Mouse (Mus musculus): Measurements from ENCODE around the gene Rhov. TPM values are rescaled to one million over a fixed set of nuclear protein-coding genes. Genes with fewer than 3 reads are reported as not detected.

Rhov gene
- polyA plus RNA-seq, 1 experiment: 0.35 TPM

DNA sequence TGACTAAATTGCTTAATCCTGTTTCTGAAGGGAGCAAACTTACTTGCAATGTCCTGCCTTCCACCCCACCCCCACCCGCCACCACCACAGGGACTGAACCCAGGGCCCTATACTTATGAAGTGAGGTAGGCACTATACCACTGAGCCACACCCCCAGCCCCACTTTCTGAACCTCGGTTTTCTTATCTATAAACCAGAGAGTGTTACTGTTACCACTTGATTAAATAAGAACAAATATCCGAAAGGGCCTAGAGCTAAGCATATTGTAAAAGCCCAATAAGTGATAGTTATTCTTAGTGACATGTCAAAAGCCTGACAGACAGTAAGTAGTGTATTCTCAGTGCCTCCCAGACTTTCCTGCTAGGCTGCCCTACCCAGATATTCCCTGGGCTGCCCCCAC lies 33.3 kb upstream of the Rhov start:
- H3K36me3 ChIP-seq (ENCODE audit: control insufficient read depth, insufficient read depth): no peaks in the 10 kb centered on the region
- H3K27me3 ChIP-seq (ENCODE audit: control insufficient read depth, insufficient read depth, insufficient read length): no peaks in the 10 kb centered on the region
- H3K4me2 ChIP-seq (ENCODE audit: low read depth): no peak overlapping the region
- H3K79me2 ChIP-seq (ENCODE audit: control insufficient read depth, insufficient read depth): no peaks in the 10 kb centered on the region
- no peak overlapping the region for H3ac ChIP-seq (ENCODE audit: control insufficient read depth, insufficient read length)
- H3K4me3 ChIP-seq: no peak overlapping the region
- TF ChIP-seq REST (IDR thresholded peaks at IDR 0.05; ENCODE audit: insufficient read depth, insufficient read length) (no peak), TCF3 (IDR thresholded peaks at IDR 0.05; ENCODE audit: insufficient read length, low read depth) (no peak), MAX (IDR thresholded peaks at IDR 0.05; ENCODE audit: low read depth) (no peak), E2F4 (IDR thresholded peaks at IDR 0.05; ENCODE audit: insufficient read depth) (no peak), CEBPB (IDR thresholded peaks at IDR 0.05; ENCODE audit: insufficient read depth, poor library complexity, severe bottlenecking) (no peak), POLR2AphosphoS2 (IDR thresholded peaks at IDR 0.05; ENCODE audit: insufficient read length, low read depth) (no peak), SRF (IDR thresholded peaks at IDR 0.05; ENCODE audit: control insufficient read depth, insufficient read length, low read depth) (no peak), TCF12 (IDR thresholded peaks at IDR 0.05; ENCODE audit: insufficient read depth, poor library complexity, severe bottlenecking) (no peak), MYOG (IDR thresholded peaks at IDR 0.05; ENCODE audit: control insufficient read depth in 1 of 3, insufficient read depth in 1 of 3, insufficient read length in 2 of 3, low read depth in 2 of 3) (no peak), USF1 (IDR thresholded peaks at IDR 0.05; ENCODE audit: low read depth) (no peak), POLR2A (IDR thresholded peaks at IDR 0.05; ENCODE audit: insufficient read length, low read depth) (no peak), MYOD1 (IDR thresholded peaks at IDR 0.05; ENCODE audit: control insufficient read depth in 1 of 3, insufficient read length in 2 of 3, low read depth in 2 of 3) (no peak)

DNA sequence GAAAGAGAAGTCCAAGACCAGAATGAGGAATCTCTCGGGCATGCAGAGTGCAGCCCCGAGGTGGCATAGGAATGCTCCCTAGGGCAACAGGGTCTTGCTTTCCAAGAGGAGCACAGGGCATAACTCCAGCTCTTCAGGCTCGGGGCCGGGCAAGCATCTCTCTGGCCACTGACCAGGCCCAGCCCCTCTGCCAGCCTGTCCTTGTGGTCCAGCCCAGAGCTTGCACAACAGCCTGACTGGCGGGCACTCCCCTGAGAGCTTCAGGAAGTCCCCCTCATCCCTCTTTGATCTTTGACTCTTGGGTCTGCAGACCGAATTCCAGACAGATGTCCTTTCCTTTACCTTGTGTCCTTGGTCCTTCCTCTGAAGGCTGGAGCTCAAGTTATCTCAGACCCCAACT lies 31.8 kb upstream of the Rhov start:
- H3K79me2 ChIP-seq (ENCODE audit: control insufficient read depth, insufficient read depth): no peaks in the 10 kb centered on the region
- H3K4me3 ChIP-seq: no peak overlapping the region
- no peak for TF ChIP-seq REST (IDR thresholded peaks at IDR 0.05; ENCODE audit: insufficient read depth, insufficient read length)
- TF ChIP-seq USF1 (IDR thresholded peaks at IDR 0.05; ENCODE audit: low read depth): no peak
- TF ChIP-seq MYOD1 (IDR thresholded peaks at IDR 0.05; ENCODE audit: control insufficient read depth in 1 of 3, insufficient read length in 2 of 3, low read depth in 2 of 3): no peak
- no peak for TF ChIP-seq MAX (IDR thresholded peaks at IDR 0.05; ENCODE audit: low read depth)
- TF ChIP-seq POLR2AphosphoS2 (IDR thresholded peaks at IDR 0.05; ENCODE audit: insufficient read length, low read depth): no peak
- no peak for TF ChIP-seq CEBPB (IDR thresholded peaks at IDR 0.05; ENCODE audit: insufficient read depth, poor library complexity, severe bottlenecking)
- no peak for TF ChIP-seq POLR2A (IDR thresholded peaks at IDR 0.05; ENCODE audit: insufficient read length, low read depth)
- TF ChIP-seq SRF (IDR thresholded peaks at IDR 0.05; ENCODE audit: control insufficient read depth, insufficient read length, low read depth): no peak
- no peak for TF ChIP-seq MYOG (IDR thresholded peaks at IDR 0.05; ENCODE audit: control insufficient read depth in 1 of 3, insufficient read depth in 1 of 3, insufficient read length in 2 of 3, low read depth in 2 of 3)
- no peak for TF ChIP-seq TCF3 (IDR thresholded peaks at IDR 0.05; ENCODE audit: insufficient read length, low read depth)
- TF ChIP-seq TCF12 (IDR thresholded peaks at IDR 0.05; ENCODE audit: insufficient read depth, poor library complexity, severe bottlenecking): no peak
- no peak for TF ChIP-seq E2F4 (IDR thresholded peaks at IDR 0.05; ENCODE audit: insufficient read depth)
- H3K27me3 ChIP-seq (ENCODE audit: control insufficient read depth, insufficient read depth, insufficient read length): no peaks in the 10 kb centered on the region
- H3ac ChIP-seq (ENCODE audit: control insufficient read depth, insufficient read length): no peak overlapping the region
- no peak overlapping the region for H3K4me2 ChIP-seq (ENCODE audit: low read depth)
- H3K36me3 ChIP-seq (ENCODE audit: control insufficient read depth, insufficient read depth): peaks cover 1% of the 10 kb centered on the region

DNA sequence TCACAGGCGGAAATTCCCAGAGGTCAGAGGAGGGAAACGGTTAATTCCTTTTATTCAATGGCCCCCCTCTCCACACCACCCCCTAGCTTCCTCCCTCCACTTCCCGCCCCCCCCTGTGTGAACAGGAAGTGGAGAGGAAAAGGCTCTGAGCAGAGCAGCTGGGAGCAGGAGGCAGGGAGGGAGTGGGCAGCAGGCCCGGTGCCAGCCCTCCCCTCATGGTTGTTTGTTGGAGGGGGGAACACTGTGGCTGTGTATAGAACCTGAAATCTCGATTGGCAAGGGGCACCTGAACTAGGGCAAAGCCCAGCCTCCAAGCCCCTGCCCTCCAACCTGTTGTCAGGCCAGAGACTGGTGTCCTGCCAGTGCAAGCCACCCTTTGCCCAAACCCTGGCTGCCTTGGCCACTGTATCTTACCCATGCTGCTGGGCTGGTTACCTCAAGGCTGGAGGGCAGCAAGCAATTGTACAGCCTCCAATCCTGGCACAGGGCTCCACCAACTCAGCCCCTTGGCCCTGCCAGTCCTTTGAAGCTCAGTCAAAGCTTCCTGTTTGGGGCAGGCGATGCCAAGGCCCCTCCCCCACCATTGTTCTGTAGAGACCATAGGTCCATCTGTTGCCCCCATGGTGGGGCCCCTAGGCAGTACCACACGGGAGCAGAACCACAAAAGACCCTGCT lies 29.9 kb upstream of the Rhov start:
- Histone ChIP-seq H3K4me2 (ENCODE audit: low read depth) (no peak overlapping the region), H3K79me2 (ENCODE audit: control insufficient read depth, insufficient read depth) (no peaks in the 10 kb centered on the region), H3K4me3 (no peak overlapping the region), H3K36me3 (ENCODE audit: control insufficient read depth, insufficient read depth) (peaks cover 4% of the 10 kb centered on the region), H3ac (ENCODE audit: control insufficient read depth, insufficient read length) (no peak overlapping the region), H3K27me3 (ENCODE audit: control insufficient read depth, insufficient read depth, insufficient read length) (no peaks in the 10 kb centered on the region)
- TF ChIP-seq E2F4 (IDR thresholded peaks at IDR 0.05; ENCODE audit: insufficient read depth): no peak
- TF ChIP-seq MAX (IDR thresholded peaks at IDR 0.05; ENCODE audit: low read depth): no peak
- no peak for TF ChIP-seq CEBPB (IDR thresholded peaks at IDR 0.05; ENCODE audit: insufficient read depth, poor library complexity, severe bottlenecking)
- TF ChIP-seq SRF (IDR thresholded peaks at IDR 0.05; ENCODE audit: control insufficient read depth, insufficient read length, low read depth): no peak
- no peak for TF ChIP-seq TCF3 (IDR thresholded peaks at IDR 0.05; ENCODE audit: insufficient read length, low read depth)
- TF ChIP-seq POLR2AphosphoS2 (IDR thresholded peaks at IDR 0.05; ENCODE audit: insufficient read length, low read depth): no peak
- TF ChIP-seq REST (IDR thresholded peaks at IDR 0.05; ENCODE audit: insufficient read depth, insufficient read length): no peak
- TF ChIP-seq POLR2A (IDR thresholded peaks at IDR 0.05; ENCODE audit: insufficient read length, low read depth): no peak
- no peak for TF ChIP-seq TCF12 (IDR thresholded peaks at IDR 0.05; ENCODE audit: insufficient read depth, poor library complexity, severe bottlenecking)
- TF ChIP-seq MYOG (IDR thresholded peaks at IDR 0.05; ENCODE audit: control insufficient read depth in 1 of 3, insufficient read depth in 1 of 3, insufficient read length in 2 of 3, low read depth in 2 of 3): no peak
- TF ChIP-seq USF1 (IDR thresholded peaks at IDR 0.05; ENCODE audit: low read depth): no peak
- no peak for TF ChIP-seq MYOD1 (IDR thresholded peaks at IDR 0.05; ENCODE audit: control insufficient read depth in 1 of 3, insufficient read length in 2 of 3, low read depth in 2 of 3)

DNA sequence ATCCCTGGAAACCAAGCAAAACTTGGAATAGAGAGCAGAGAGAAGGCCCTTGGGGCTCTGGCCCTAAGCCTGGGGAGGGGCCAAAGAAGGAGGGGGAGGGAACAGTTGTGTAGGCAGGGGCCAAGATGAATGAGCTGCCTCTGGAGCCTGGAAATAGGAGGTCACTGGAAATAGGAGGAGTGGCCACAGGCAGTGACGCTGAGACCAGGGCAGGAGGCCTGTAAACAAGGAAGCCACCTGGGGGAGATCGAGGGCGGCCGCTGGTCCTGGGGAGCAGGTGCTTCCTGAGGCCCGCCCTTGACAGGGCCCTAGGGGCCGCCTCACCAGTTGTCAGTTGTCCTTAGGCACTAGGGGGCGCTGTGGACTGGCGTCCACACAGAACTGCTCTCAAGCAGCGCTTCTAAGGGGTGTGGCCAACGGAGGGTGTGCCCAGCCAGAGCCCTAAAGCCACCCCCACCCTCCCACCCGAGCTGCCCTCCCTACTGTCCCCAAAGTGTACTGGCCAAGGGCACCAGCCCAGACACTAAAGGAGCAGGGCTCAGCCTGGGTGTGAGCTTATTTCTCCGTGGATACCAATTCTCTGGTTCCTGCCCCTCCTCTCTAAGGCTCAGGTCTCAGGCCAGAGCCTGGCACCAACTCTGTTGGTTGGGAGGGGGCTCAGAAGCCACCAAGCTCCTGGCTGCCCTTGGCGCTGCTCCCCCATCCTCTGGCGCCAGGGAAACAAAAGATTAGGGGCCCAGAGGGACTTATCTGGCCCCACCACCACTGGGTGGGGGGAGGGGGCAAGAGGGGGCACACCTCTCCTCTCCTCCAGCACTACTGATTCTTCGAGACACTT lies 29.1 kb upstream of the Rhov start:
- Histone ChIP-seq H3K4me2 (ENCODE audit: low read depth) (no peak overlapping the region), H3K36me3 (ENCODE audit: control insufficient read depth, insufficient read depth) (peaks cover 4% of the 10 kb centered on the region), H3K4me3 (no peak overlapping the region), H3K79me2 (ENCODE audit: control insufficient read depth, insufficient read depth) (peaks cover under 1% of the 10 kb centered on the region), H3K27me3 (ENCODE audit: control insufficient read depth, insufficient read depth, insufficient read length) (no peaks in the 10 kb centered on the region), H3ac (ENCODE audit: control insufficient read depth, insufficient read length) (no peak overlapping the region)
- TF ChIP-seq TCF3 (IDR thresholded peaks at IDR 0.05; ENCODE audit: insufficient read length, low read depth) (no peak), CEBPB (IDR thresholded peaks at IDR 0.05; ENCODE audit: insufficient read depth, poor library complexity, severe bottlenecking) (no peak), E2F4 (IDR thresholded peaks at IDR 0.05; ENCODE audit: insufficient read depth) (no peak), POLR2A (IDR thresholded peaks at IDR 0.05; ENCODE audit: insufficient read length, low read depth) (no peak), MYOD1 (IDR thresholded peaks at IDR 0.05; ENCODE audit: control insufficient read depth in 1 of 3, insufficient read length in 2 of 3, low read depth in 2 of 3) (peak in 1 of 3 experiments; percentile 54), MYOG (IDR thresholded peaks at IDR 0.05; ENCODE audit: control insufficient read depth in 1 of 3, insufficient read depth in 1 of 3, insufficient read length in 2 of 3, low read depth in 2 of 3) (peak in 1 of 3 experiments; percentile 47)
